ENCODE assay signal across 14 mouse cellular contexts in genomic region chr1:37624185-37624584, GRCm38 (mm10).
DNase-seq lines count a peak whose midpoint lies in the region; ATAC-seq and TF ChIP-seq lines count a peak whose summit lies in the region.
"Had no signal": no experiment of that assay in that cellular context is flagged by ENCODE, and none has a peak within 500 bp of the region (broad histone marks: within the 10 kb centered on the region; RNA-seq: fewer than 3 reads in every experiment).

No protein-coding gene starts in this region.

- dilution Hi-C loops in CH12.LX (cut with MboI; ENCODE audit: extremely low pct_ligation_motif_present, extremely low pct_unique_long_range_greater_than_20kb, low sequenced_read_pairs): no loop called here

- WGBS in kidney, postnatal 0 days: 84% methylated on average over 17 of the region's 17 CpGs
- 86% methylated on average over 17 of the region's 17 CpGs for WGBS in kidney, embryonic 16.5 days
- 90% methylated on average over 17 of the region's 17 CpGs for WGBS in limb, embryonic 10.5 days
- 88% methylated on average over 17 of the region's 17 CpGs for WGBS in stomach, postnatal 0 days

- DNase-seq in kidney, postnatal 0 days (ENCODE audit: low spot score): no peak
- no peak for DNase-seq in CH12.LX (ENCODE audit: extremely low read depth)
- no peak for DNase-seq in limb, embryonic 10.5 days (ENCODE audit: low spot score)
- DNase-seq in stomach, postnatal 0 days (ENCODE audit: low spot score): no peak
- DNase-seq in cerebellum, adult 8-10 months: no peak
- DNase-seq in urinary bladder, postnatal 25 days (ENCODE audit: low spot score): no peak
- no peak for DNase-seq in left cerebral cortex, adult 11 months (ENCODE audit: low spot score)
- DNase-seq: gastrocnemius, postnatal 25 days; kidney, adult 11 months; right cerebral cortex, adult 18-20 months had no signal

- H3K36me3 ChIP-seq in kidney, postnatal 0 days (ENCODE audit: insufficient read depth, low read length): no peaks in the 10 kb centered on the region
- H3K36me3 ChIP-seq in kidney, embryonic 16.5 days (ENCODE audit: insufficient read depth, low read length): no peaks in the 10 kb centered on the region
- no peaks in the 10 kb centered on the region for H3K36me3 ChIP-seq in CH12.LX (replicated peaks in 1 of 2; ENCODE audit: control insufficient read depth in 1 of 2, insufficient read depth in 1 of 2, low read length in 1 of 2)
- no peaks in the 10 kb centered on the region for H3K36me3 ChIP-seq in limb, embryonic 10.5 days
- no peaks in the 10 kb centered on the region for H3K36me3 ChIP-seq in stomach, postnatal 0 days (ENCODE audit: control insufficient read depth, insufficient read depth, low read length)
- H3K36me3 ChIP-seq: stomach, embryonic 15.5 days had no signal

- peak; percentile 20 for TF ChIP-seq RAD21 in CH12.LX (IDR thresholded peaks at IDR 0.05; ENCODE audit: low read depth, low read length)

- no peaks in the 10 kb centered on the region for H3K9me3 ChIP-seq in kidney, postnatal 0 days (replicated peaks; ENCODE audit: low read length)
- H3K9me3 ChIP-seq in kidney, embryonic 16.5 days (ENCODE audit: low read length): no peaks in the 10 kb centered on the region
- peaks cover 6% of the 10 kb centered on the region for H3K9me3 ChIP-seq in CH12.LX (replicated peaks; ENCODE audit: low read length)
- no peaks in the 10 kb centered on the region for H3K9me3 ChIP-seq in limb, embryonic 10.5 days (replicated peaks)
- H3K9me3 ChIP-seq in stomach, postnatal 0 days (ENCODE audit: control insufficient read depth, low read length): no peaks in the 10 kb centered on the region
- H3K9me3 ChIP-seq: stomach, embryonic 15.5 days had no signal

- no peak overlapping the region for H3K9ac ChIP-seq in kidney, postnatal 0 days (ENCODE audit: low read depth, low read length)
- H3K9ac ChIP-seq in kidney, embryonic 16.5 days (replicated peaks; ENCODE audit: low read length): no peak overlapping the region
- H3K9ac ChIP-seq in CH12.LX (ENCODE audit: insufficient read depth, low read depth): no peak overlapping the region
- no peak overlapping the region for H3K9ac ChIP-seq in stomach, postnatal 0 days (ENCODE audit: low read length)
- H3K9ac ChIP-seq: stomach, embryonic 15.5 days had no signal

- in situ Hi-C loops in CH12.LX (cut with MboI; ENCODE audit: low pct_ligation_motif_present, low pct_unique_long_range_greater_than_20kb, low sequenced_read_pairs): no loop called here

- H3K4me2 ChIP-seq in kidney, postnatal 0 days (ENCODE audit: low read length): no peak overlapping the region
- no peak overlapping the region for H3K4me2 ChIP-seq in kidney, embryonic 16.5 days (replicated peaks; ENCODE audit: low read depth, low read length)
- H3K4me2 ChIP-seq in CH12.LX (ENCODE audit: insufficient read depth, low read depth, poor library complexity, severe bottlenecking): no peak overlapping the region
- H3K4me2 ChIP-seq in stomach, postnatal 0 days (replicated peaks; ENCODE audit: low read depth): no peak overlapping the region
- H3K4me2 ChIP-seq: stomach, embryonic 15.5 days had no signal

- H3K4me1 ChIP-seq in kidney, postnatal 0 days (replicated peaks; ENCODE audit: insufficient read depth, low read length): no peaks in the 10 kb centered on the region
- H3K4me1 ChIP-seq in kidney, embryonic 16.5 days (ENCODE audit: insufficient read depth, low read length): peaks cover 10% of the 10 kb centered on the region; the same call in 1 of the 2 replicates
- peaks cover 20 to 34% of the 10 kb centered on the region in 2 experiments for H3K4me1 ChIP-seq in CH12.LX (ENCODE audit: control insufficient read depth in 1 of 2, insufficient read depth in 2 of 2)
- peaks cover 16% of the 10 kb centered on the region for H3K4me1 ChIP-seq in limb, embryonic 10.5 days
- no peaks in the 10 kb centered on the region for H3K4me1 ChIP-seq in stomach, postnatal 0 days (replicated peaks; ENCODE audit: control insufficient read depth, insufficient read depth)
- H3K4me1 ChIP-seq: stomach, embryonic 15.5 days had no signal

- TF ChIP-seq EP300 in CH12.LX (IDR thresholded peaks at IDR 0.05; ENCODE audit: low read length): no peak
- TF ChIP-seq EP300 in stomach, postnatal 0 days (optimal IDR thresholded peaks at IDR 0.05): no peak

- peak; percentile 30 for TF ChIP-seq CTCF in kidney, postnatal 0 days (IDR thresholded peaks at IDR 0.05; ENCODE audit: low read depth)
- TF ChIP-seq CTCF in CH12.LX (conservative IDR thresholded peaks at IDR 0.05 in 1 of 2, IDR thresholded peaks at IDR 0.05 in 1 of 2; ENCODE audit: low read depth in 2 of 2, low read length in 2 of 2): peak in 1 of 2 experiments; percentile 47; a peak in 2 of 4 replicates
- peak; percentile 47 for TF ChIP-seq CTCF in stomach, postnatal 0 days (IDR thresholded peaks at IDR 0.05; ENCODE audit: low read depth)

- H3K79me2 ChIP-seq in CH12.LX (replicated peaks; ENCODE audit: control insufficient read depth, extremely low read depth, insufficient read depth, poor library complexity, severe bottlenecking): no peaks in the 10 kb centered on the region

- no peak overlapping the region for H3K4me3 ChIP-seq in kidney, postnatal 0 days (replicated peaks; ENCODE audit: low read depth, low read length)
- no peak overlapping the region for H3K4me3 ChIP-seq in kidney, embryonic 16.5 days (ENCODE audit: low read length)
- H3K4me3 ChIP-seq in CH12.LX (replicated peaks in 1 of 3; ENCODE audit: low read depth in 2 of 3, low read length in 2 of 3, poor library complexity in 1 of 3): no peak overlapping the region
- no peak overlapping the region for H3K4me3 ChIP-seq in limb, embryonic 10.5 days
- H3K4me3 ChIP-seq in stomach, postnatal 0 days (ENCODE audit: low read depth, low read length): no peak overlapping the region
- H3K4me3 ChIP-seq: myocyte; stomach, embryonic 15.5 days had no signal

- no peak for TF ChIP-seq POLR2A in CH12.LX (IDR thresholded peaks at IDR 0.05; ENCODE audit: low read depth, low read length)

- no peaks in the 10 kb centered on the region for H3K27me3 ChIP-seq in kidney, postnatal 0 days (ENCODE audit: insufficient read depth, low read length)
- H3K27me3 ChIP-seq in kidney, embryonic 16.5 days (ENCODE audit: insufficient read depth, low read length): no peaks in the 10 kb centered on the region
- H3K27me3 ChIP-seq in CH12.LX (replicated peaks): no peaks in the 10 kb centered on the region
- H3K27me3 ChIP-seq in limb, embryonic 10.5 days (ENCODE audit: low read depth, poor library complexity, severe bottlenecking): no peaks in the 10 kb centered on the region
- no peaks in the 10 kb centered on the region for H3K27me3 ChIP-seq in stomach, postnatal 0 days (ENCODE audit: control insufficient read depth, insufficient read depth, low read length)
- H3K27me3 ChIP-seq: stomach, embryonic 15.5 days had no signal

- H3K27ac ChIP-seq in kidney, postnatal 0 days: no peak overlapping the region
- no peak overlapping the region for H3K27ac ChIP-seq in kidney, embryonic 16.5 days (ENCODE audit: low read length)
- H3K27ac ChIP-seq in CH12.LX (ENCODE audit: insufficient read depth, low read depth): no peak overlapping the region
- H3K27ac ChIP-seq in limb, embryonic 10.5 days: peak overlapping the region; percentile 34; the same call in 1 of the 2 replicates
- no peak overlapping the region for H3K27ac ChIP-seq in stomach, postnatal 0 days (replicated peaks)
- H3K27ac ChIP-seq: macrophage; stomach, embryonic 15.5 days had no signal

- no peak for ATAC-seq in kidney, postnatal 0 days (replicated peaks; ENCODE audit: low FRiP score, low read depth)
- no peak for ATAC-seq in kidney, embryonic 16.5 days (ENCODE audit: low FRiP score, low TSS enrichment)
- peak; percentile 24; the same call in 1 of the 2 replicates for ATAC-seq in stomach, postnatal 0 days (ENCODE audit: low FRiP score, low TSS enrichment)

TF ChIP-seq in CH12.LX, 34 proteins besides CTCF, POLR2A, EP300 and RAD21:
- TF ChIP-seq ZKSCAN1 (IDR thresholded peaks at IDR 0.05; ENCODE audit: borderline replicate concordance, low read depth, low read length) (no peak), ZMIZ1 (IDR thresholded peaks at IDR 0.05; ENCODE audit: low read depth, low read length) (no peak), NELFE (IDR thresholded peaks at IDR 0.05; ENCODE audit: low read depth, low read length) (no peak), KAT2A (IDR thresholded peaks at IDR 0.05; ENCODE audit: insufficient replicate concordance, low read length) (no peak), ZNF384 (IDR thresholded peaks at IDR 0.05; ENCODE audit: low read depth, low read length) (no peak), JUN (IDR thresholded peaks at IDR 0.05; ENCODE audit: insufficient read depth, low read depth, low read length) (no peak), TCF12 (IDR thresholded peaks at IDR 0.05; ENCODE audit: low read depth, low read length) (no peak), USF2 (conservative IDR thresholded peaks at IDR 0.05; ENCODE audit: low read depth, low read length) (no peak), BHLHE40 (IDR thresholded peaks at IDR 0.05; ENCODE audit: low read depth, low read length) (peak; percentile 43; the same call in 1 of the 2 replicates), MAZ (IDR thresholded peaks at IDR 0.05; ENCODE audit: low read depth, low read length) (no peak), SMC3 (IDR thresholded peaks at IDR 0.05; ENCODE audit: low read depth, low read length) (peak; percentile 34; the same call in 1 of the 2 replicates), CHD1 (IDR thresholded peaks at IDR 0.05; ENCODE audit: low read depth, low read length) (no peak), MXI1 (IDR thresholded peaks at IDR 0.05; ENCODE audit: low read depth, low read length) (no peak), IRF4 (IDR thresholded peaks at IDR 0.05; ENCODE audit: low read depth, low read length) (no peak)
